Mouse (Mus musculus) limb, embryonic 14.5 days (tissue): ENCODE measurements around the gene Tenm1. TPM values are rescaled to one million over a fixed set of nuclear protein-coding genes. Genes with fewer than 3 reads are reported as not detected.

ENCODE experiments used
- ATAC-seq: fragments of 200-750 bp; cut with Nextera tagmentation; 2 replicates; pipeline ENCODE4 v1.8.0; 2017; ENCODE audit warnings: low read depth, moderate number of reproducible peaks, moderate TSS enrichment; ENCODE audit not compliant: low FRiP score
- DNase-seq: peaks from one replicate; pipeline ENCODE4 v3.0.0-alpha.2; 2015; ENCODE audit warnings: low spot score
- H3K27ac ChIP-seq: fragments of 300-500 bp; sonication (generic); replicated peaks from 2 replicates; pipeline ENCODE4 v1.5.1; 2014; ENCODE audit warnings: low read depth, mild to moderate bottlenecking, low read length, moderate library complexity, mixed read lengths
- H3K27me3 ChIP-seq: fragments of 300-500 bp; sonication (generic); 2 replicates; pipeline ENCODE4 v1.6.1; 2014; ENCODE audit warnings: low read length, mixed read lengths; ENCODE audit not compliant: control insufficient read depth, insufficient read depth
- H3K36me3 ChIP-seq: fragments of 300-500 bp; sonication (generic); 2 replicates; pipeline ENCODE4 v1.6.1; 2014; ENCODE audit warnings: mild to moderate bottlenecking, low read length, moderate library complexity, mixed read lengths; ENCODE audit not compliant: control insufficient read depth, insufficient read depth
- H3K4me1 ChIP-seq: fragments of 300-500 bp; sonication (generic); 2 replicates; pipeline ENCODE4 v1.6.1; 2014; ENCODE audit warnings: antibody characterized with exemption, low read length, mixed read lengths; ENCODE audit not compliant: control insufficient read depth, insufficient read depth
- H3K4me2 ChIP-seq: fragments of 300-500 bp; sonication (generic); replicated peaks from 2 replicates; pipeline ENCODE4 v1.6.1; 2014; ENCODE audit warnings: low read depth, mild to moderate bottlenecking, low read length, moderate library complexity; ENCODE audit not compliant: severe bottlenecking
- H3K4me3 ChIP-seq: fragments of 300-500 bp; sonication (generic); replicated peaks from 2 replicates; pipeline ENCODE4 v1.5.1; 2014; ENCODE audit warnings: low read length
- H3K9ac ChIP-seq: fragments of 300-500 bp; sonication (generic); 2 replicates; pipeline ENCODE4 v1.6.1; 2014; ENCODE audit warnings: mild to moderate bottlenecking, low read depth, low read length, moderate library complexity; ENCODE audit not compliant: severe bottlenecking
- H3K9me3 ChIP-seq: fragments of 300-500 bp; sonication (generic); 2 replicates; pipeline ENCODE4 v1.6.1; 2016; ENCODE audit warnings: low read length; ENCODE audit not compliant: control insufficient read depth
- POLR2A ChIP-seq: fragments of 200-500 bp; IDR thresholded peaks from 2 replicates; pipeline ENCODE4 v1.8.0; 2012; ENCODE audit warnings: inconsistent platforms, mild to moderate bottlenecking, moderate library complexity, borderline replicate concordance; ENCODE audit not compliant: insufficient read depth, insufficient read length; ENCODE audit errors: extremely low read depth
- WGBS: fragments of 180-500 bp; shearing (Covaris S2); extraction: QIAGEN DNeasy Blood & Tissue Kit; methylation state at CpG from one replicate; pipeline ENCODE4 v1.1.7; 2014; 5-methylcytosine and 5-hydroxymethylcytosine counted together
- polyA plus RNA-seq, 2 experiments: library from polyadenylated mRNA; depleted of rRNA in 1 of 2; stranded (reverse) in 1 of 2; unstranded in 1 of 2; fragments of >200 nt; fragmentation: Nextera tagmentation in 1 of 2; extraction: Ambion mirVana in 1 of 2; gene quantifications; 2 replicates each; pipeline versions ENCODE4 v1.2.1 to v1.2.3; 2012 to 2014

Tenm1 gene
- polyA plus RNA-seq, 2 experiments, result 3.2 to 6.1 TPM

- DNase-seq (no peak), ATAC-seq (no peak)
- no peak for TF ChIP-seq POLR2A
- Histone ChIP-seq H3K4me3 (no peak overlapping the region), H3K4me2 (no peak overlapping the region), H3K27me3 (no peaks in the 10 kb centered on the region), H3K36me3 (no peaks in the 10 kb centered on the region), H3K27ac (no peak overlapping the region), H3K4me1 (no peaks in the 10 kb centered on the region), H3K9ac (no peak overlapping the region), H3K9me3 (no peaks in the 10 kb centered on the region)
- 56% methylated on average over 2 of the region's 2 CpGs for WGBS
Observed at GRCm38 (mm10) chrX:42580521-42580920, 848.4 kb downstream of the Tenm1 start.

- Histone ChIP-seq H3K9me3 (no peaks in the 10 kb centered on the region), H3K4me3 (no peak overlapping the region), H3K4me2 (no peak overlapping the region), H3K4me1 (no peaks in the 10 kb centered on the region), H3K27ac (no peak overlapping the region), H3K27me3 (no peaks in the 10 kb centered on the region), H3K36me3 (no peaks in the 10 kb centered on the region), H3K9ac (no peak overlapping the region)
- no peak for DNase-seq
- no peak for TF ChIP-seq POLR2A
- WGBS, result 70% methylated on average over 4 of the region's 4 CpGs
- no peak for ATAC-seq
Observed at GRCm38 (mm10) chrX:42558683-42559082, 870.2 kb downstream of the Tenm1 start.

GRCm38 (mm10) chrX:42557284-42557683 lies 871.6 kb downstream of the Tenm1 start:
- ATAC-seq, result no peak
- no peaks in the 10 kb centered on the region for H3K4me1 ChIP-seq
- H3K27me3 ChIP-seq, result no peaks in the 10 kb centered on the region
- H3K4me3 ChIP-seq, result no peak overlapping the region
- H3K27ac ChIP-seq, result no peak overlapping the region
- H3K36me3 ChIP-seq, result no peaks in the 10 kb centered on the region
- peak; percentile 35 for DNase-seq
- 28% methylated on average over 7 of the region's 7 CpGs for WGBS
- TF ChIP-seq POLR2A, result no peak
- no peaks in the 10 kb centered on the region for H3K9me3 ChIP-seq
- no peak overlapping the region for H3K4me2 ChIP-seq
- H3K9ac ChIP-seq, result no peak overlapping the region

GRCm38 (mm10) chrX:42548513-42548912 lies 880.4 kb downstream of the Tenm1 start:
- DNase-seq, result no peak
- no peaks in the 10 kb centered on the region for H3K9me3 ChIP-seq
- H3K4me2 ChIP-seq, result no peak overlapping the region
- H3K9ac ChIP-seq, result no peak overlapping the region
- H3K36me3 ChIP-seq, result no peaks in the 10 kb centered on the region
- 73% methylated on average over 4 of the region's 4 CpGs for WGBS
- no peaks in the 10 kb centered on the region for H3K27me3 ChIP-seq
- no peak overlapping the region for H3K4me3 ChIP-seq
- ATAC-seq, result no peak
- no peak overlapping the region for H3K27ac ChIP-seq
- no peak for TF ChIP-seq POLR2A
- H3K4me1 ChIP-seq, result no peaks in the 10 kb centered on the region

- WGBS, result 83% methylated on average over 1 of the region's 1 CpGs
- H3K36me3 ChIP-seq, result no peaks in the 10 kb centered on the region
Observed at GRCm38 (mm10) chrX:42545076-42545475, 883.9 kb downstream of the Tenm1 start.

GRCm38 (mm10) chrX:42540756-42541053 lies 888.2 kb downstream of the Tenm1 start:
- ATAC-seq (peak; percentile 50; the same call in 1 of the 2 replicates), DNase-seq (peak; percentile 80)
- Histone ChIP-seq H3K9me3 (no peaks in the 10 kb centered on the region), H3K4me1 (no peaks in the 10 kb centered on the region), H3K36me3 (no peaks in the 10 kb centered on the region), H3K4me3 (0 out of 2 replicates have a peak overlapping the region, but pooled peaks have one; percentile 10), H3K27me3 (no peaks in the 10 kb centered on the region), H3K27ac (no peak overlapping the region), H3K9ac (no peak overlapping the region), H3K4me2 (peak overlapping the region; percentile 29)
- WGBS, result 35% methylated on average over 5 of the region's 5 CpGs
- no peak for TF ChIP-seq POLR2A

More at GRCm38 (mm10) chrX:42545076-42545475, 883.9 kb downstream of the Tenm1 start:
- no peak for TF ChIP-seq POLR2A
- no peak overlapping the region for H3K27ac ChIP-seq
- no peaks in the 10 kb centered on the region for H3K27me3 ChIP-seq
- ATAC-seq, result no peak
- DNase-seq, result no peak
- no peaks in the 10 kb centered on the region for H3K9me3 ChIP-seq
- H3K4me2 ChIP-seq, result no peak overlapping the region
- H3K9ac ChIP-seq, result no peak overlapping the region
- no peaks in the 10 kb centered on the region for H3K4me1 ChIP-seq
- no peak overlapping the region for H3K4me3 ChIP-seq
